Mouse (Mus musculus) adrenal gland, postnatal 25 days (tissue): ENCODE data around the gene Pip5kl1. TPM values are rescaled to one million over a fixed set of nuclear protein-coding genes. Genes with fewer than 3 reads are reported as not detected.
A peak's percentile ranks its signal among the peaks of the same experiment; 100 is the strongest.

Experiments used
- DNase-seq: peaks from one replicate; pipeline ENCODE4 v3.0.0; 2021; ENCODE audit warnings: mixed read lengths
- total RNA-seq: library from RNA; stranded (reverse); gene quantifications from 2 replicates; pipeline ENCODE4 v1.2.3, GENCODE M21; 2021

The Pip5kl1 gene
- total RNA-seq, 1 experiment from 2014 or later: not detected

DNA sequence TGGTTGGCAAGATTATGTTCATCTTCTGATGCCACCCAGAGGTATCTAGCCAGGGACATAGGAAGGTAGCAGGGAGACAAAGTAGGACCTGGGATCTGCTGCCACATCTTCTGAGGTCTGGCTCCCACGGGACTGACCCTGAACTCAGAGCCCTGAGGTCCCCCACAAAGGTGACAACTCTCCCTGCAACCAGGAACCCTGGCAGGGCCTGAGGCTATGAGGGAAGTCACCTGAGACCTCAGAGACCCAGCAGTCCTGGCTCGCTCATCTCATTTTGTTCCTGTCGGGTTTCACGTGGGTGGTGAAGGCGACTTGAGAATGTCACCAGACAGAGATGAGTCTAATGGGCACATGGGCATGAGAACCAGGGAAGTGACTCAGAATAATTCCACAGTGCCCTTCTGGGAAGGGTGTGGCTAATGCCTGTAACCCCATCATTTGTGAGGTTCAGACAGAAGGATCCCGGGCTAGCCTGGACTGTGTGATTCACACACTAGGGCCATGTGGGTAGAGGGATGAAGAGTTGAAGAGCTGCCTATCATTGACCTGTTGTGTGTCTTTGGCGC lies 10.6 kb downstream of the Pip5kl1 start:
- DNase-seq: no peak

- peak; percentile 94 for DNase-seq
These were observed 12.3 kb downstream of the Pip5kl1 start, which contains the start of gene St6galnac4 for GRCm38 (mm10) chr2:32586871-32587351. TSS of gene St6galnac4 (plus strand) at chr2:32587095.

DNA sequence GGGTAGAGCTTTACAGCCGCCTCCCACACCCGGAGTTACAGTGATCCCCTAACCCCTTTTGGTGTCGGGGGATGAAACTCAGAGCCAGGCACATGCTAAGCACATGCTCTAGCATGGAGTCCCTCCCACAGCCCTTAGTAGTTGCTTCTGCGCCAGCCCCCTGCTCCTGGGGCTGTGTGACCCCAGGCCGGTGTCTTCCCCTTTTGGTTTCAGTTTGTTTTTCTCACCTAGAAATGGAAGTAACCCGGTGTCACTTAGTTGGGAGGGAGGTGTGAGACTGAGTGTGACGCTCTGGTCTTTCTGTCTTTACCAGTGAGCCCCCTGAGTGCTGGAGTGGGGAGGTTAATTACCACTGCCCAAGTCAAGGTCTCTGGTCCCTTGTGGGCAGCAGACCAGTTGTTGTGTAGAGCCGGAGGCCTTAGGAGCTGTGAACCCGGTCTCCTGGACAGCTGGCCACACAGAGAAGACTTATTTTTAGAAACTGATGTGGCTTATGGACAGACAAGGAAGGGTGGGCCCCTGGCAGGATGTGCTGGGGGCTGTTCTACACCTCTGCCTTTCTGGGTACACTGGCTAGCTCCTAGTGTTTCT lies 13.2 kb downstream of the Pip5kl1 start:
- DNase-seq: no peak

DNA sequence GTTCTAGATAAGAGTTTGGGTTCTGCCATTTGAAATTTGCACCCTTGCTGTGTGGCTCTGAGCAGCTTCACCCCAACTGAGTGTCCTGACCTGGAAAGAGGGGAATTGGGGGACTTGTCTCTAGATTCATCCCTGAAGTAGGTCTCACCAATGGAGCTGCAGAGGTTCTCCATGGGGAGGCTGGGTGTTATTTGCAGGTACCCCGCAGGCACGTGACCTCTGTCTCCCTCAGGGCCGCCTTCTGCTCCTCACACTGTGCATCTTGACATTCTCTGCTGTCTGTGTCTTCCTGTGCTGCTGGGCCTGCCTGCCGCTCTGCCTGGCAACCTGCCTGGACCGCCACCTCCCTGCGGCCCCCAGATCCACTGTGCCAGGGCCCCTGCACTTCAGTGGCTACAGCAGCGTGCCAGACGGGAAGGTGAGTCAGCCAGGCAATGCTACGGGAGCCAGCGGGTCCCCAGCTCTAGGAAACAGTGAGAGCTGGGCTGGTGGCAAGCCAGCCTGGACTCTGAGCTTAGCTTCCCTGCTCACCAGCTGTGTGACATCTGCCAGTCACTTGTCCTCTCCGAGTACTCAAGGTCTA lies 14.7 kb downstream of the Pip5kl1 start:
- DNase-seq: peak; percentile 67

DNA sequence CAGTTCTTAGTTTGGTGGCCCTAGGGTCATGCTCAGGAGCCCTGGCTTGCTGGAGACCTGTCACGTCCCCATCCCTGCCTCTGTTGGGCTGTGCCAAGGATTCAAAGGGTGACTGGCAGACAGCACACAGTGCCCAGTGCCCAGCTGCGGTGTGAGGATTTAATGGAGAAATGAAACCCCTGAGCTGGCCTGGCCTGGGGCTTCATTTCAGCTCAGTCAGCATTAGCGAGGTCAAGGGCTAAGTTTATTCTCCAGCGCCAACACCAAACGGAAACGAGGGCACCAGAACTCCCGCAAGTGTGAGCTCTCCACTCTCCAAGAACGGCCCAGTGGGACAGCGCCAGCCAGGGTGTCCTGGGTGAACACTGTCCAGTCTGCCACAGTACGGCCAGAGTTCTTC lies 15.6 kb downstream of the Pip5kl1 start:
- no peak for DNase-seq

DNA sequence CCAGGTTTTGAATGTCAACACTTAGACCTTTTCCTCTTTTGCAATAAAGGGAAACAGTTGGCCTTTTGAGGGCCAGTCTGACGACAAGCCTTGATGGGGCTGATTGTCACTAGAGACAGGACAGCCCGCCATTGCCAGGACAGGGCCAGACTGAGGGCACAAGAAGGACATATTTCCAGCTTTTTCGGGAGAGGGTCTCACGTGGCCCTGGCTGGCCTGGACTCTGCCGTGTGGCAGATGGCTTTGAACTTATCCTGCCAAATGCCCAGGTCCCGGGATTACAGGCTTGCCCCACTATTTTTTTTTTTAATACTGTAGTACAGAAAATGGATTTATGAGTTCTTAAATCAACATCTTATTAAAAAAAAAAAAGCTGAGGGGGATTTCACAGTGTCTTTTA lies 16.7 kb downstream of the Pip5kl1 start:
- DNase-seq: no peak

GRCm38 (mm10) chr2:32596725-32597124 lies 22.1 kb downstream of the Pip5kl1 start:
- DNase-seq: no peak

- DNase-seq: no peak
These were observed 22.7 kb downstream of the Pip5kl1 start for GRCm38 (mm10) chr2:32597248-32597647.

DNA sequence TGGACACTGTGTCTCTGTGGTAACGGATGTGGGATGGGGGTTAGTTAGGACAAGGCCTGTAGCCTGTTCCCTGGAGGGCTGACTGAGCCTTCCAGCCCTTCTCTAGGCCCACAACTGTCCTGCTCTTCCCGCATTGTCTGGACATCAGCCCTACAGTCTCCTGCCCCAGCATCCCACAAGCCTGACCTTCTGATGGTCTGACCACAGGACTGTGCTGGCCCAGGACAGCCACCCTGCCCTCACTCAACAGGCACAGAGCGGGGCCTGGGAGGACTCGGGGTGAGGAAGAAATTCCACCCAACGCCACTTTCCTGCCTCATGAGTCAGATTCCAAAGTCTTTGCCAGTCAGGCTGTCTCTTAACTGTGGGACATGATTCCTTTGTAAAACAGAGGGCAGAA lies 23.1 kb downstream of the Pip5kl1 start:
- DNase-seq: no peak

DNA sequence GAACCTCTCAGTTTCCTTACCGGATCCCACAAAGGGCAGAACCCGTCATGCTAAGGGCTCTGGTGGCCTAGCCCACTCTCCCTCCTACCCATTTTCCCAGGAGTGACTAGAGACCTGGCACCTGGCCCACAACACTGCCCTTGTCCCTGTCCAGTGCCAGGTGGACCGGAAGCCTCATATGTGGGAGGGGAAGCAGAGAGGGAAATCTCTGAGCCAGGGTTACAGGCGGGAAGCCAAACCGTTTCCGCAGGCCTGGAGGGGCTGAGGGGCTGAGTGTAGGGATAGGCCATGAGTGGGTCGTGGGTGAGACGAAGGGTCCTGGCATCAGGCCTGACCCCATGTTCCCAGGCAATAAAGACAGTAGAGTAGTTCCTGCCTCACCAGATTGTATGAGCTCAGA lies 23.9 kb downstream of the Pip5kl1 start:
- DNase-seq: peak; percentile 44

DNA sequence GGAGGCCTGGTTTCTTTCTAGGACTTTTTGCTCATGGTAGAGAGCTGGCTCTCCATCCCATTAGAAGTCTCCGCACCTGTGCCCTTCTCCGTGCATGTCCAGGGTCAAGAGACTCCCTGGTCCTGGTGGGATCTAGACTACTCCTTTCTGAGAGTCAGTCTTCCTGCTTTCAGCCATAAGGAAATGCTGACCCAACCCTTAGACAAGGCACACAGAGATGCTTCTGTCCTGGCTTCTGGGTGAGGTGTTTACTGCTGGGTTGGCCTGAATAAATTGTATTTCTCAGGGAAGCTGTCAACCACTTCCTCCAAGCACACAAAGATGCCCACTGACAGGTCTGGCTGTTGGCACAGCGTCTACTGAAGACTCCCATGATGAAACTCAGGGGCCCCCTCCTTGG lies 24.8 kb downstream of the Pip5kl1 start, which contains the start of gene St6galnac6:
Gene St6galnac6 (plus strand): TSS at position 301 of the 400 bp plus-strand sequence.
- no peak for DNase-seq

DNA sequence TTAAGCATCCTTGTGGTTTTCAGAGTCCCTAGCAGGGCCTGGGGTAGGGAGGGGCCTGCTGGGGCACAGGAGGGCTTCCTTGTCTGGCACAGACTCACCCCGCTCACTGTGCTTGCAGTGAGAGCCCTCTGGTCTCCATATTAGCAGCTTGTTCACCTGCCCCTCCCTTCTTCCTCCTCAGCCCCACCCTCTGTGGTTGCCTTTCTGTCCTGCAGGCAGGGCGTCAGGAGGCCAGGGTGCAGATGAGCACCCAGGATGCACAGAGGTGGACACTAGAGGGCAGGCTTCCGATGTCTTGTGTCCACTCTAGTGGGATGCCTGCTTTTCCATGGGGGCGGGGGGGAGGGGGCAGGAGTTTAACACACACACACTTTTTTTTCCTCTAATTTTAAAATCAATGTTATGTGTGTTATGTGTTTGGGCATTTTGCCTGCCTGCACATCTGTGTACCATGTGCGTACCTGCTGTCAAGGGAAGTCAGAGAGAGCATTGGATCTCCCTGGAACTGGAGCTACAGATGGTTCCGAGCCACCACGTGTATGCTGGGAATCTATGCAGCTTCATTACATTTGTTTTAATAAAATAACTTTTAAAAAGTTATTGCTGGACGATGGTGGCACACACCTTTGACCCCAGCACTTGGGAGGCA lies 26.9 kb downstream of the Pip5kl1 start:
- DNase-seq: peak; percentile 46

DNA sequence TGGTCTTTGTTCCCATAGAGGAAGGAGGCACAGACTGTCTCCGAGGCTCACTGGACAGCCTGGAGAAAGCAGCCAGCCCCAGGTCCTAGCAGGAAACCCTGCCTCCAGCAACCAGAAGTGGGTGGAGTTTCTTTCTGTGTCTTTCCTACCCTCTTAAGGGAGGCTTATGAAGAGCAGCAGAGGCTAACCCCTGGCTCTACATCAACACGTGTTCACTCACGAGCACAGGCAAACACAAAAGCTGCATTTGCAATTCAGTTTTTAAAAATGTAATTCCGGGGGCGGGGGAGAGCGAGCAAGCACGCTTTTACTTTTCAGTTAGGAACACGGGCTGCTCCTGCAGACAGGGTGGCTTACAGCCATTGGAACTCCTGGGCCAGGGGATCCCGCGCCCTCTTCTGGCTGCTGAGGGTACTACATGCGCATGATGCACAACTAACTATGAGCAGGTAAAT lies 28.0 kb downstream of the Pip5kl1 start:
- DNase-seq: peak; percentile 88

GRCm38 (mm10) chr2:32604631-32605030 lies 30.0 kb downstream of the Pip5kl1 start:
- no peak for DNase-seq

DNA sequence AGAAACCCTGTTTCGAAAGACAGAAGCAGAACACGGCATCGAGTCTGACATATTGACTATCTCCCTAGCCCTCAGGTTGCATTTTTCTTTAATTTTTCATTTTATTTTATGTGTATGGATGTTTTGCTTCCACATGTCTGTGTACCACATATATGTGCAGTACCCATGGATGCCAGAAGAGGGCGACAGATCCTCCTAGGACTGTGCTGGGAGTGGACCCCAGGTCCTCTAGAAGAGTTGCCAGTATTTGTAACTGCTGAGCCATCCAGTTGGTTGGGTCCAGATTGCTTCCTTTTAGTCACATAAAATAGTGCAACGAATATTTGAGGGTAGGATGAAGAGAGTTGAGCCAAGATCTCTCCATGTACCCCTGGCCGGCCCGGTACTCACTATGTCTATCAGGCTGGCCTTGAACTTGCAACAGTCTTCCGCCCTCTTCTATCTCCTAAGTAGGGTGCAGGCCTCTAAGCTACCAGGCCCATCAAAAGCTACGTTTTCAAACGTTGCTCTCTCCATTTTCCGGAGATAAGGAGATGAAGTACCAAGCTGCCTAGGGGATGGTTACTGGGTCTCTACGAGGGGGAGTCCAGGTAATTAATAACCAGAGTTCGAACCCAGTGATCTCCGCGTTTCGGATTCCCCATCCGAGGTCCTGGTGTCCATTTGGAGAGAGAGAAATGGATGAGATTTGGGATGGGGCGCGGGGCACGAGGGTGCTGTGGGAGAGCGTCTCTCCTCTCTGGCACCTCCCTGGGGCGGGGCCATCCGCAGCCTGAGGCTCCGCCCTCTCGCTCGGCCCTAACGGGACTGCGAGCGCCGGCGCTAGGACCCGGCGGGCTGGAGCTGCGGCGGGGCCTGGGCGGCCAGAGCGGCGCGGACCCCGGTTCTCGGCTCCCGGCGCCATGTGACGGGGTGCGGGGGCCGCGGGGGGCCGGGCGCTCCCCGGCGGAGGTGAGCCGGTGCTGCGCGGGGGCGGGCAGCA lies 31.9 kb downstream of the Pip5kl1 start:
- peak; percentile 90 for DNase-seq

DNA sequence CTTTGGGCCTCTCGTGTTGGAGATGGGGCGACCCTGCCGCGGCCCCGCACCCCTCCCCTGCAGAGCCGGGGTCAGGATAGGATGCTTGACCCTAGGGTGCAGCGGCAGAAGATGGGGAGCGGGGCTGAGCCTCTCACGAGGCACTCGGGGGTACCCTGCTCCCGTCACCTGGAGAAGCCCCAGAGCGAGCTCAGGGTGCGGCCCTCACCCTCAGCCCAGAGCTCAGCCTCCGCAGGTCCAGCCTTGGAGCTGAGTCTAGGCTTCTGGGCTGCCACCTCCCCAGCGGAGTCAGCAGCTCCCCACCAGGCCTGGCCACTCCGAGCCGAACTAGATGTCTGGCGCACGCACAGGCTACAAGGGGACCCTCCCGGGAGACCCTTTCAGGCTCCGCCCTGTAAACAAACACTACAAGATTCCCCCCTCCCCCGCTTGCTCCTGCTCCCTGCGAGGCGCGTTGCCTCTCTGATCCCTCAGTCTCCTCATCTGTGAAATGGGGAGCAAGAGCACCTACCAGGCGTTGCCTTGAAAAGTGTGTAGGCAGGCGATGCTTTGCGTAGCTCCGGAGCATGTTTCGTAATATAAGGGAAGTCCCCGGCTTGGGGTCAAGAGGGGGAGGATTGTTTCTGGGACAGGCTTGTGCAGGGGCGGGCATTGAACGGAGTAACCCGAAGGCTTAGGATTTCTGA lies 32.8 kb downstream of the Pip5kl1 start:
- DNase-seq: peak; percentile 50

- DNase-seq: peak; percentile 82
These were observed 33.7 kb downstream of the Pip5kl1 start for GRCm38 (mm10) chr2:32608141-32608777.

DNA sequence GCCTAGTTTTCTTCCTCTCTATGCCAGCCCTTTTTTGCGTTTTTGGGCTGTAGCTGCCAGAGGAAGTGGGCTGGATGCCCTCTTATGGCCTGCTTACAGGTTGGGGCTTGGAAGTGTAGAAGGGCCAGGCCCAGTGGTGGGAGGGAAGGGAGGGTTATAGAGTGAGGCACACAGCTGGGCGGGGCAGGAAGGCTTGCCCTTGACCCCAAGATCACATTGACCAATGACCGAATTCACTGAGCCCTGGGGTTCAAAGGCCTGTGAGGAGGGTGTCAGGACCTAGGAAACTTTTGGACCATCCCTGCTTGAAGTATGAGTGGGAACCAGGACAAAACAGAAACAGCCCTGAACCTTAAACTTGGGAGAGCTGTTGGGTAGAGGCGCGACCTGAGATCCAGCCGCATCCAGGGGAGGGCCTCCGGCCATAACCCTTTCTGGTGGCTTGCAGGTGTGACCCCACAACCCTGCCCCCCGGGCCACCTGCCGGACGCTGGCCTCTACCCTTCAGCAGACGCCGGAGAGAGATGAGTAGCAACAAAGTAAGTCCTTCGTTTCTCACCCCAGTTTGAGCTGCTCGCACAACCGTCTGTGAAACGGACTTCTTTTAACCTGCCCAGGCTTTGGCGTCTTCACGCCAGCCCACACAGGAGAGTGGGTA lies 34.3 kb downstream of the Pip5kl1 start:
- no peak for DNase-seq

DNA sequence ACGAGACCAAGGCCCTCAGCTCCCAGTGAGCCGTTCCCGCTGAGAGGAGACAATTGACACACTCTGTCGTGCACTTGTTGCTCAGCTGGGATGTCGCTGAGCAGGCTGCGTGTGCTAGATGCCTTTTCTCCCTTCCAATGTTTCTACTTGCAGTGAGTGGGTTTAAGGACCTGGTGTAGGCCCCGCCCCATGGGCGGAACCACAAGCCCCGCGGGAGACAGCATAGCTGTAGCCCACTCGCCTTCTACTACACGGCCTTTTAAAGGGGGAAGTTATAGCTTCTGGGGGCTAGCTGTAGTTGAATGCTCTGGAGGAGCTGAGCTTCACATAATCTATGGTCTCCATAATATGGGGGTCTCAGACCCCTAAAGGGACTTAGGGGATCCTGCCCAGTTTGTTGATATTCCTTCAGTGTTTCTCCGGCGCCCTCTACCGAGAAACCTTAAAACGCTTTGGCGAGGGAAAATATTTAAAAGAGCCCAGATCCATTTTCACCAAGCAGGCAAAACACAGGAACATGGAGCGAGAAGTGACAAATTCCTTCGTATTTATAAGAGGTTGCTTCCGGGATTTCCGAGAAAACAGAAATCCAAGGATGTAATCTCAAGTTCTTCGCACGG lies 36.1 kb downstream of the Pip5kl1 start:
- DNase-seq: no peak

- no peak for DNase-seq
These were observed 37.7 kb downstream of the Pip5kl1 start for GRCm38 (mm10) chr2:32612274-32612673.
